Mouse (Mus musculus) cerebellum, postnatal 36 days (tissue): ENCODE measurements at regions not wholly inside any gene's neighbourhood (a gene's known extent, or its start where the extent isn't known, plus 50 kb on each side); places are given as distances from the start of the nearest gene placed in this dataset.
"Not testable (repeated sequence)": the region's sequence is repeated elsewhere in the genome, so short reads cannot be mapped to it uniquely, and the experiment has no call there.

Source experiments
- DNase-seq, 2 experiments: peaks; one replicate each; pipeline ENCODE4 v3.0.0; 2021 to 2022; ENCODE audit warnings: mixed read lengths in 2 of 2

DNA sequence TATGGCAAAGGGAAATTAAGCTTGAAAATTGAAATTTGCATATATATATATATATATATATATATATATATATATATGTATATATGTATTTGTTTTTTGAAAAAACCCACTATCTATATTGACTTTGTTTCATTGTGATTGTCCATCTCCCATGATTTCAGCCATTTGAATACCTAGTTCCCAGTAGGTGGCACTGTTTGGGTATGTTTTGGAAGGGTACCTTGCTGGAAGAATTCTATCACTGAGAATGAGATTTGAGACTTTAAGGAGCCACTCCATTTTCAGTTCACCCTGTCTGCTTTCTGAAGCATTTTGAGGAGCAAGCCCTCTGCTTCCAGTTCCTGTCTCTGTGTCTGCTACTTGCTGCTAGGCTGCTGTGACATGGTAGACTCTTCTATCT lies 72.8 kb upstream of the Ugt8a start:
- peak in 1 of 2 experiments; percentile 6 for DNase-seq

DNA sequence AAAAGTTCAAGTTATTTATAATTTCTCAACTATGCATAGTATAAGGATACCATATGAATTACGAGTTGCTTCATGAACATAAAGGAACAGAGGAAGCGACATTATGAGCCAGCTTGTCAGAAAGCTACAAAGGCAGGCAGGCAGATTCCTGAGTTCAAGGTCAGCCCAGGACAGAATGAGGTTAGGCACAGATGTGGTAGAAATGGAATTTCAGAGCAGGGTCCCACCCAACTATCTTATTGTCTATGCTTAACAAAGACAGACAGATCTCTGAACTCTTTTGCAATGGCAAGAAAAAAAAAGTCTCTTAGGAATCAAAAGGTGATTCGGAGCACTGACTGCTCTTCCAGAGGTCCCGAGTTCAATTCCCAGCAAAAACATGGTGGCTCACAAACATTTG lies 77.7 kb upstream of the Ugt8a start:
- DNase-seq: no peak

DNA sequence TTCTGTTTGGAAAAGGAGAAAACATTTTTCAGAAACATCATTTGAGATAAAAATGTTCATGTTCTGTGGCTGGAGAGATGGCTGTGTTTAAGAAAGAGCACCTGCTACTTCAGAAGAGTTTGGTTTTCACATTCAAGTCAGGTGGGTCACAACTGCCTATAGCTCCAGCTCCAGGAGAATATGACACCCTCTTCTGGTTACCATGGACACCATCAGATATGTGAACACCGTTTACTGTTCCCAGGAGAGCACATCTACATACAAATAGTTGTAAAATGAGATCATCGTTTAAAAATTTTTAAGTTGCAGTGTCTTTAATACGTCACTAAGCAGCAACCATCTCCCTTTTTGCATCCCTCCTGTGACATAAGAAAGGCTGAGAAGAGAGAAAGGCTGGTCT lies 105.9 kb upstream of the Ugt8a start:
- DNase-seq: no peak

DNA sequence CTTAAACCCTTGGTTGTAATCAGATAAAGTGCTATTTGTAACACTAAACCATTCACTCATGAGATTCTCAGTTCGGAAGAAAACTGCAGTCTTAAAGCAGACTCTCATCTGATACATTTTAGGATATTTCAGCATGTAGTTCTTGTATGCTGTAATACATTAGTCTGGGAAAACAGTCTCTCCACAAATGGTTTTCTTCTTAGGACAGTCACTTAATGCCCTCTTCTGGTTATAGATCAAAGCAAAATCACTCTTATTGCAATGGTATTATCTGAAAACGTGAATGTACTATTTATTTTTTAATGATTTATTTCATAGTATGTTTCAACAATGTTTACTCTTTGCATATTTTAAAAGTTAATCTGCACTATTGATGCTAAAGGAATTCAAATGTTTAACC lies 106.4 kb upstream of the Ugt8a start:
- DNase-seq: no peak

DNA sequence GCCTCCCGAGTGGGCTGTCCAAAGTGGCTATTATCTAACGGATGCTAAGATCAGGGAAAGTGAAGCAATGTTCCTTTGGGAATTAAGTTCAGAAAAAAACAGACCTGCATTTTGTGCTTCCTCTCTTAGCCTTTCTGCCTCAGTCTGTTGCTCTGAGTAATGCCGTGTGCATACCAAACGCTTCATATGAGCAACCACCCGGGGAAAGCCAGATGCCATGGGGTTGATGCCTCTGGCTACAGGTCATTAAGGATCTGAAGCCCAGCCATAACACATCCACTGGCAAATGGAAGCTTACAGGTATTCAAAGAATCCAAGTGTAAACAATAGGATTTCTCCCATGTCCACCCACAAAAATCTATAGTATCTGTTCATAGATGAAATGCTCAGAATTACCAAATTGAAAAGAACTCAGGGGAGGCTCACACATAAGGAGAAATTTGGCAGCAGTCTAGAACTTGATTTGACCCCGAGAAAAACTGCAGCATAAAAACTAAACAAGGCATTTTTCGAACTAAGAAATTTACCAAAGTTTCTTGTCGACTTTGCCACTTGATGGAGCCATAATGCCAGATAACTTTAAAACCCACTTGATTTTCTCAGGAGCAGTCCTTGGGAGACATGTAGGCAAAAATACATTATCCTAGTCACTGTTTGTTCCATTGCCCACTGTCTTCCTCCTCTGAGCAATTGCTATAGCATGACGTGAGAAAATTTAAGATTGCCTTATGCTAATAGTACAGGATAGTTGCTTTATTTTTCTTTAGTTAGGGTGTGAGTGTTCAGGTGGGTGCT lies 107.8 kb upstream of the Ugt8a start:
- no peak for DNase-seq

DNA sequence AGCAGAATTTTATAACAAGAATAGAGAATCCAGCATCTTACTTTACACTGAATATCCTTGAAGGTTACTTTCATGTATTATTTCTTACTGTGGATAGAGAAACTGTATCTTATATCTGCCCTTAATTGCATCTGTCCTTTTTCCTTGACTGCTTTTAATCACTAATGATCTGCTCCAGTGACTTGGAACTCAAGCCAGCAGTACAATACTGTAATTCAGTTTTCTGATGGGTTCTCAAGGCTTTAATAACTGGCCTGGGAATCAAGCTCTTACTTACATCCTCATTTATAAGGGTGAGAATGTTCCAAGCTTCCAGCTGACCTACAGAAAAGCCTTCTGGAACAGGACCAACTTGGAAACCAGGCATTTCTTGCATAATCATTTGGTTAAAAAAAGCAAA lies 120.2 kb upstream of the Ugt8a start:
- no peak for DNase-seq

DNA sequence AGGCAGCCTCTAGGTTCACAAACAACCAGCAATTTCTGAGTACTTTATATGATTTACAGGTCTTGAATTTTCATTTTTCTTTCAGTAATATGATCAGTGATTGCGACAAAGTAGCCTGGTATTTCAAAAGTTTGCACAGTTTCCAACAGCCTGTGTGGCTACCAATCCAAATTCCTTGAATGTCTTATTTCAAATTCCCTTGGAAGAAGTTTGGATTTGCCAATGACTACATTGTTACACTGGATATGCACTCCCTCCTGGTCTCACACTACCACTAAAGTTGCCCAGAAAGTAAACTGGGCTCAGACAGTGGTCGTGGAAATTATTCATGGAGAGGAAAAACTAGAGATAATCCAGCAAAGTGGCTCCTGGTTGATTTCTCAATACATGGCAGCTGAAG lies 166.7 kb upstream of the Ugt8a start:
- DNase-seq: no peak

DNA sequence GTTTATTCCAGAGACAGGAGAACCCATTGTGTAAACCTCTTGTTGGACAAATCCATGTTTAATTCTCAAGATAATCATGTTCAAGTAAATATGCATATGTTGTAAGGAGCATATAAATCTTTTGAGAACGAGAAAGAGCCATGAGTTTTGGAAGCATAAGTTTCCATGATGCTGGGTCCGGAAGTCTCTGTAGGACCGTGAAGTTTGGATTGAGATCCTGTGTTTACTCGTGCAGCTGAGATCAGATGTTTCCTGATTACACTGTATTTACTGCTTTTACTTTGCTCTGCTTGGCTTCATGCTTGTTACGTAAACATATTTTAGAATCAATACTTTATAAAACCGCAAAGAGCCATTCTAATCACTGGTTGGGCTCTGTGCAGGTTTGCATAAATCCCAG lies 171.0 kb upstream of the Ugt8a start:
- no peak for DNase-seq

DNA sequence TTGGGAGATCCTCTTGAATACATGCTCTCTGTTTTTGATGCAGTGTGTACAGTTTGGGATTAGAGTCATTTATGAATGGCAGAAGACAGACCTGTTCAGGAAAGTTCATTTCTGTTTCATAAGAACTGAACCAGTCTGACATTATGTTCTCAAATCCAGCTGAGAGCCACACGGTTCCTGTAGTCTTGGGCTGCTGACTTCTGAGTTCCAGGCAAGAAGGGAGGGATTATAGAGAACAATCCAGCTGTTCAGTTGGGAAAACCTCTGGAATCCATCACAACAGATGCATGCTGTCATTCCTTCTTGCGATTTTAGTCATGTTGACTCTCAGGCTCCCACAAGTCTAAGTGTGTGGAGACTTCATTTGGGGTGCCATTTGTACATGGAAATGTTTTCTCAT lies 179.4 kb upstream of the Ugt8a start:
- no peak for DNase-seq

DNA sequence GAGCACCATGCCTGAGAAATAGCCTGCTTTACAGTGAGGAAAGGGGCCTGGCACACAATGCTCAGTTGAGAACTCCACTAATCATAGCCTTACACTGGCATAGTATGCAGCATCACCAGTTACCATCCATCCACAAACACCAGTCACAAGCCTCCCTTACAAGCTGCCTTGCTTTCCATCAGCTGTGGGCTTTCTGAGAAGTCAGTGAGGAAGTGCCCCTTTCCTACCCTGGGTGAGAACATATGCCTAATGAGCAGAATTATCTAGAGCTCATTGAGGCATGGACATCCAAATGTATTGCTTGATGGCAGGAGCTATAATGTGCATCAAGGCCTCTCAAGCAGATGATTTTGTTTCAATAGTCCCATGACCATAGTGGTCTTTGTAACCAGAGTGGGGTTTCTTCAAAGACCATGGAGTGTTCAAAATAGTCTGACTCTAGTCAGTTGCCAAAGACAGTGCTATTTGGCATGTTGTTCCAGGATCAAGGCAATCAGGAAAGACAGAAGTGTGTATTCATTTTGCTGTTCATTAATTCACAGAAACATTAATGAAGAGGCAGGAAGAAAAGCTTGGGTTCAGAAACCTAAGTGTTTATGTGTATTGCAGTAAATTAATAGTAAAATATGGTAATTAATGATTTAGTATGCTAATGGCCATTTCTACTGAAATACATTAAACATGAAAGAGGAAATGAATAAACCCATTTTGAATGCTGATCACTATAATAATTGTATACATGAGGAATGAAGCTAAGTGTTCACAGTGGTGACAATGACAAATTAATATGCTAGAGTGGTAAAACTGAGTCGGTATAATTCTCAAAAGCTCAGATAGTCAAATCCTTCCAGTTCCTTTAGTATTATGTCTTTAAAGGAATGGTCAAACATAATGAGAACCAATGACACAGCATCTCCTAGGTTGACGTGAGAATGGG lies 184.2 kb upstream of the Ugt8a start:
- no peak for DNase-seq

DNA sequence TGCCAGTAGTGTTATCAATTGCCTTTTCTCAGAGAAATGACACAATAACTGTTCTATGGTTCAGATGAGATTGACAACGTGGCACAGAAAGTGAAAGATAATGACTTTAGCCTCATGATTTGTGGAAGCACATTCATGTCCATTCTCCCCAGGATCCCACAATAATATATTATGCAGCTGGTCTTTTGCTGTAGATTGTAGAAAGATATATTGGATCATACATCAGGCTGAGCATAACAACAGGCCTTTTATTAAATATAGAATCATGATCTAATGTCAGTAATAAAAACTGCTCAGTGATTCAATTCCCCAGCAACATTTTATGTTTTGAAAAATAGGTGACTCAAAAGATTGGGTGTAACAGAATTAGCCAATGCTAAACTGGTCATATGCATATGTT lies 196.9 kb upstream of the Arsj start:
- DNase-seq: no peak

DNA sequence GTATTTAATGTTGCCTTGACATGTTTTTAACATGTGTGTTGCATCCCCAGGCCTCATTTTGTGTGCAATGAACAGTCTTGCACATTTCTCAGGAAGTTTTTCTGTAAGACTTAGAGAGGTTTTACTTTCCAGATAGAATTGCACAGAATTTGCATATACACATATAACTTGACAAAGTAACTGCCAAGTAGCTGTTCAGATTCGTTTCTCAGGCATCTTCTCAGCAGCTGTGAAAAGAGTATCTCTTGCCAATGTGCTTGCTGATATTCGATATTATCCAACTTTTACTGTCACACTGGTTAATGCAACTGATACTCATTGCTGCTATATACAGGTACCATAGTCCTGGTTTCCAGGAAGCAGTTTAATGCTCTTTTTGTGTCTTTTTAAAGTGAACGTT lies 154.5 kb upstream of the Arsj start:
- no peak for DNase-seq

DNA sequence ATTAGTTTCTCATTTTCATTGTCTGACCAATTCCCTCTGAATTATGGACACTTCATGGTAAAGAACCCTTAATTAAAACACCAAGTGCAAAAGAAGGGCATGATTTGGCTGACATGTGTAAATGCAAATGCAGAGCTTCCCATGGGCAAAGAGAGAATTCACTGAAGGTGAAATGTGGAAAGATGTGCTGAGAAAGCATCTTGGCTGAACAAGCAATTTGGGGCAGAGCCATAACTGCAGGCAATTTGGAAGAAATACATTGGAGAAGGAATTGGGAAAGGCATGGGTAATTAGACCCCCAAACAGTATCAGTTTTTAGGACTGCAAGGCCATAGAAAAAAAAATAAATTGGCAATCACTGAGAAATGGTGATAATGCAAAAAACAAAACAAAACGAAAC lies 153.3 kb upstream of the Arsj start:
- no peak for DNase-seq

DNA sequence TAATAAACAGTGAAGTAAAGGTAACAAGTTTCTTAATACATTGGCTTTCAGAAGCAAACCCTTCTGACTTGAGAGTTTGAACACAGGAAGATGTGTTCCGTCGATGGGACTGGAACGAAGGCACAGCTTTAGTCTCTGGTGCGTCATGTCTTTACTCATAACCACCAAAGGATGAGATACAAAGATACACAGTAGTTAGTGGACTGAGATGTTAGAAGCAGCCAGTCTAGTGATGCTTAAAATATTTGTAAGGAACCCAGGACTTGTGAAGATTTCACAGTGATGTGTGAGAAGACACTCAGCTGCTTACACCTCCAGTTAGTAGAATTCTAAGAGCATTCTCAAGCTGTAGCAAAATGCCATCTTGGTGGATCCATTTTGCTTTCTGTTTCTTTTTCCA lies 135.9 kb upstream of the Arsj start:
- DNase-seq: no peak

DNA sequence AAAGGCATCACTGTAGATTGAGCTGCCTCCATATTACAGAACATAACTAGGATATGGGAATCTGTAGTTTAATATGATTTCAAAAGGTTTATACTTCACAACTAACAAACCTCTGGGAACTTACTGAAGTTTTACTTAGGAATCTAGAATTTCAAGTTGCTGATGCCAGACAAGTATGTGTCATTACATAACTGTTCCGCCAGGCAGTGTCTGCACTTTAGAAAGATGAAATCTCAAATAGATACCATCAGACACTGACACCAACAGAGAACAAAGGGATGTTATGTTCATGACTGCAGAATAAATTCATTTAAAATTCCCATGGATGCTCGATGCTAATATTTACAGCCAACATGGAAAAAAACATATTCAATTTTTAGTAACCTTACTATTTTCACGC lies 117.7 kb upstream of the Arsj start:
- no peak for DNase-seq

DNA sequence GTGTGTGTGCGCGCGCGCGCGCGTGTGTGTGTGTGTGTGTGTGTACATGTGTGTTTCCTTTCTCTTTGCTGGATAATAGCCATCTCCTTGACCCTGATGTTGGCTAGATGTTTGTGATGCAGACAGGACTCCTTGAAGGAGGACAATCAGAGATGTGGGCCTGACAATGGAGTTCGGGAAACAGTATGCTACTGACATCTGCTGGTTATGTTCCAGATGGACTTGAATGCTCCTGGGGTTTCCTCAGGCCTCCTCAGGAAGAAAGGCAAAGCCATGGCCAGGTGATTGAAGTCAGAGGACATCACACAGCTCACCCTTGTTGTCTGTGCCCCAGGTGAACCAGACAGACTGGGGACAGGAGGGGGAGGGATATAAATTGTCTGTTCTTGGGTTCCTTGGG lies 102.2 kb upstream of the Arsj start:
- DNase-seq: no peak

DNA sequence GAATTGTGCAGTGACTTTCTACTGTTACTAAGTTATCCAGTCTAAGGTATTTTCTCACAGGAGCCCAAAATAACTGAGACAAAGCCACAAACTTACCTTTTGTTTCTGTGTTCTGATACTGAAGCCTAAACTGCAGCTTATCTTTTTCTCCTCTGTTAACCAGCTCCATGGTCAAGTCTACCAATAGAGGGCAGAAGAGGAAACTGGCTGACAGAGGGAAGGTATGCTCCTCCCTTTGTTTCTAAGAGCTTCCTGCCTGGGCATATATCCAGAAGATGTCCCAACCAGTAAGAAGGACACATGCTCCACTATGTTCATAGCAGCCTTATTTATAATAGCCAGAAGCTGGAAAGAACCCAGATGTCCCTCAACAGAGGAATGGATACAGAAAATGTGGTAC lies 91.5 kb upstream of the Arsj start:
- DNase-seq: not testable (repeated sequence)

DNA sequence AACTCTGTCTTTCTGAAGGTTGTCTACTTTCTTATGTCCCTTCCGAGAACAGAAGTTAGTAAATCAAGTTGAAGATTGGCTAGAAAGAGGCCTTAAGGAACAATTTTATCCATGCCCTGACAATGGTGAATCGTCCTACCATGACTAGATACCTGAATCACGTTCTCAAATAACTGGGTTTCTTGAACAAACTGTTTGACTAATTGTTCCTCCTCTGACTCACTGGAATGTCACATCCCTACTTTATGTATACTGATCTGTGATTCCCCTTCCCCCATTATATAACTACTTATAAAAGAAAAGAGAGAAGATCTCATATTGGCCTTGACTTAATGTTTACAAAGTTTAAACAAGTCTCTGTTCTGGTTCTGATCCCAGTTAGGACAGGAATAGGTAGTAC lies 89.9 kb upstream of the Arsj start:
- no peak for DNase-seq

DNA sequence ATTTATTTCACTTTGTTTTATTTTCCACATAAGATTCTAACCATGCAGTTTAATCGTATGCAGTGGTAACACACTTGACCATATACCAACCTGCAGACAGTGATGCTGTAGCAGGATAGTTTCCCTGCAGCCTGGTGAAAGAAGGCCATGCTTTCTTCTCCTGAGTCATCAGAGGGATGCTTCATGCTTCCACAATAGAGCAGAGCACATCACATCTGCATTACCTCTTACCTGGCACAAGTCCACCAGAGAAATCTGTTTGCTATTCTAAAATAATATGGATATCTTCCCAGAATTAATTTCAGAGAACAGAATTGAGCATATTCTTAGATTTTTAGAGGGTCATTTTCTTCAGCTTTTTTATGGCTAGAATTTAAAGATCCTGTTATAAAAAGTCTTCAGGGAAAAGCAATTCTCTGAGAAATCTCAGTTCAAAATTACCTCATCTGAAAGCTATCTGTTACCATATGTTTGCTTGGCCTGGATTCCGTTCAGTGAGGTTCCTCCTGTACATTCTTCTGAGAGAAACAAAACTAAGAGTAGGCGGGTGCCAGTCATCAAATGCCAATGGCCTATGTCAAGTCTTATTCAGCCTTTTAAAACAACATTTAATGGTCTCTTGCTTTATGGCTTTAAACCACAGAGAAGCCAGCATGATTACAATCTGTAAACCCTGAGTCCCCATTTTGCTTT lies 87.3 kb upstream of the Arsj start:
- DNase-seq: peak in 1 of 2 experiments; percentile 24

DNA sequence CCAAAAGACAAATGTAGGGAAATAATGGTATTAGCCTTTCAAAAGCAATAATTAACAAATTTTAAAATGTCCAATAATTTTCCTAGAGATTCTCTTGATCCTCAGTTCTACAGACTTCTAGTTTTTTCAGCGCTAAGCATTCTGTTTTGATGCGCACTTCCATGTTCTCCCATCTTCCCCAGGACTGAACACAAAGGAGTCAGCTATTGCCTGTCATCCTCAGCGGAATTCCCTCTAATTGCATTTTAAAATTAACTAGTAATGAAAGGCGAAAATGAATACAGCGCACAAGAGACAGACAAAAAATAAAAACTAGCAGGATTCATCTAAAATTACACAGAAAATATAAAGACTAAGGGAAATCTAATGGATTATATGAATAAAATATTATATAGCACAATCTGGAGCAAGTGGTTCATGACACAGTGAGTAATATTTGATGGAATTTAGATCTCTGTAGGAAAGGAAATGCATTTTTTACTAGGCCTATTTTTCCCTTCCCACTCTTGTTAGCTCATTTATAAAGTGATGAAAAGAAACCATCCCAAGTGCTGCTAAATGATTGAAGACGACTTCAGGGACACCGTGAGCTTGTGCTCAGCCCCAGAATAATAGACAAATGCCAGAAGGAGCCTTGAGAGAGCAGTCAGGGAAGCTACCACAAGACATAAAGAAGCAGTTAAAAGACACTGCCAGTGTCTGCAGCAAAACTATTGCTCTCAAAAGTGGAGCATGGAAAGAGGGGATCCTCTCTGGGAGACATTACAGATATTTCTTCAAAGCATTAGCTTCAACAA lies 79.0 kb upstream of the Arsj start:
- DNase-seq: no peak

DNA sequence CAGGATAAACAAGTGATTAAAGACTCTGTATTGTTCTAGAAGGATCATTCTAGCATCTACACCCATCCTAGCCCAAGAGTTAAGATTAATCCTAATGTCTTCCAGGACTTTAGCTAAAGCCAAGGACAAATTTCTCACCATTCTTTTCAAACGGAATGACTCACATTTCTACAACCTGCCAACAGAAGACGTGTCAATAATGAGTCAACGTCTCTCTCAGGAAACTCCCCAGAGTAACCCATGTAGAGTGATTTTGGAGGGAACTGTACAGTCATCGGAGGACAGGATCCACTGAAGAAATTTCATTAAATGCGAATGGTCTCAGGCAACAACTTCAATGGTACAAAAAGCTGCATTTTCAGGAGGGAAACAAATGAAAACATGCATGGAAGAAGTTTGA lies 71.2 kb upstream of the Arsj start:
- no peak for DNase-seq

DNA sequence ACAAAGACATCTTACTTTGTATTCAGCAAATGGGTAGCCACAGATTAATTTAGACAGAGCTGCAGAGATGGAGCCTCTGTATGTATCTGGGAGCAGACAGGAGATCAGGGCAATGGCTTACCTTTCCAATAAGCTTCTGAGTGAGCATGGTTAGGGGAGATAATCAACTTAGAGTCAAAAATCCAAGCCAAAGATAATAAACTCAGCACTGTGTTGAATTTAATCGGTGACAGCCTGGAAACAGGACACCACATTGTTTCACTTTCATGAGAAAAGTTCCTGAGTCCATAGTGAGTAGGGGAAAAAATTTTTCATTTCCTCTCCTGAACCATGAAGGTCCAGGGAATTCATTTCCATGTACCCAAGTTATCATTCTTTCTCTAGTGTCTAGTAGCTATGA lies 70.7 kb upstream of the Arsj start:
- no peak for DNase-seq

DNA sequence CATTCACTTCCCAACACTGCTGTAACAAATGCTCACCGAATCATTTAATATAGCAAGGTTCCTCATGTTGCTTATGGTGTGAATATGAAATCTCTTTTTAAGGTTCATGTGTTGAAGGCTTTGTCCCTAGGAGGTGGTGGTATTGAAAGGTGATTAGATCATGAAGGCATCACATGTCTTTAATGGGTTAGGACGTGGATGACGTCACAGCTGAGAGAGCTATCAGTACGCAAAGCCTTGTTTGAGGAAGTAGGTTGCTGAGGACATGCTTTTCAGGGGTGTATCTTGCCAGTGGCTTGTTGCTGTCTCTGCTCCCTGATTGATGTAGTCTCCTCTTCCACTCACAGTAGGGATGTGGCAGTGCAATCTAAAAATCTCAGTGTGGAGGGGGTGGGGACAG lies 69.8 kb upstream of the Arsj start:
- no peak for DNase-seq
